Mouse (Mus musculus) kidney, postnatal 0 days (tissue): ENCODE results near the gene Zfp831. TPM values are rescaled to one million over a fixed set of nuclear protein-coding genes. Genes with fewer than 3 reads are reported as not detected.
A peak's percentile ranks its signal among the peaks of the same experiment; 100 is the strongest.

Source experiments
- ATAC-seq: fragments of 200-750 bp; cut with Nextera tagmentation; replicated peaks from 2 replicates; pipeline ENCODE4 v1.8.0; 2017; ENCODE audit warnings: low read depth, moderate number of reproducible peaks, moderate TSS enrichment, moderate library complexity; ENCODE audit not compliant: low FRiP score
- DNase-seq: peaks from one replicate; pipeline ENCODE4 v3.0.0-alpha.2; 2016; ENCODE audit warnings: low spot score
- H3K27ac ChIP-seq: fragments of 300-500 bp; sonication (generic); 2 replicates; pipeline ENCODE4 v1.5.1; 2014; ENCODE audit warnings: mild to moderate bottlenecking
- H3K27me3 ChIP-seq: fragments of 300-500 bp; sonication (generic); 2 replicates; pipeline ENCODE4 v1.6.1; 2014; ENCODE audit warnings: low read length, mixed read lengths; ENCODE audit not compliant: insufficient read depth
- H3K36me3 ChIP-seq: fragments of 300-500 bp; sonication (generic); 2 replicates; pipeline ENCODE4 v1.6.1; 2014; ENCODE audit warnings: low read length, mixed read lengths; ENCODE audit not compliant: insufficient read depth
- H3K4me1 ChIP-seq: fragments of 300-500 bp; sonication (generic); replicated peaks from 2 replicates; pipeline ENCODE4 v1.6.1; 2014; ENCODE audit warnings: antibody characterized with exemption, low read length, mixed read lengths; ENCODE audit not compliant: insufficient read depth
- H3K4me2 ChIP-seq: fragments of 300-500 bp; sonication (generic); 2 replicates; pipeline ENCODE4 v1.6.1; 2014; ENCODE audit warnings: mild to moderate bottlenecking, low read length, moderate library complexity, mixed read lengths
- H3K4me3 ChIP-seq: fragments of 300-500 bp; sonication (generic); replicated peaks from 2 replicates; pipeline ENCODE4 v1.5.1; 2014; ENCODE audit warnings: low read depth, low read length
- H3K9ac ChIP-seq: fragments of 300-500 bp; sonication (generic); 2 replicates; pipeline ENCODE4 v1.6.1; 2014; ENCODE audit warnings: low read depth, low read length
- H3K9me3 ChIP-seq: fragments of 300-500 bp; sonication (generic); replicated peaks from 2 replicates; pipeline ENCODE4 v1.6.1; 2016; ENCODE audit warnings: low read length, inconsistent platforms, mixed read lengths
- CTCF ChIP-seq: IDR thresholded peaks from 2 replicates; pipeline ENCODE4 v1.5.1; 2016; ENCODE audit warnings: antibody characterized with exemption, low read depth, mild to moderate bottlenecking, moderate library complexity
- WGBS: fragments of 180-500 bp; shearing (Covaris S2); extraction: QIAGEN DNeasy Blood & Tissue Kit; methylation state at CpG from one replicate; pipeline ENCODE4 v1.1.7; 2014; 5-methylcytosine and 5-hydroxymethylcytosine counted together
- polyA plus RNA-seq: library from polyadenylated mRNA; unstranded; fragments of >200 nt; fragmentation: Nextera tagmentation; extraction: Ambion mirVana; gene quantifications from 2 replicates; pipeline ENCODE4 v1.2.1, GENCODE M21; 2015

Gene Zfp831
- polyA plus RNA-seq, 1 experiment from 2014 or later, result not detected

DNA sequence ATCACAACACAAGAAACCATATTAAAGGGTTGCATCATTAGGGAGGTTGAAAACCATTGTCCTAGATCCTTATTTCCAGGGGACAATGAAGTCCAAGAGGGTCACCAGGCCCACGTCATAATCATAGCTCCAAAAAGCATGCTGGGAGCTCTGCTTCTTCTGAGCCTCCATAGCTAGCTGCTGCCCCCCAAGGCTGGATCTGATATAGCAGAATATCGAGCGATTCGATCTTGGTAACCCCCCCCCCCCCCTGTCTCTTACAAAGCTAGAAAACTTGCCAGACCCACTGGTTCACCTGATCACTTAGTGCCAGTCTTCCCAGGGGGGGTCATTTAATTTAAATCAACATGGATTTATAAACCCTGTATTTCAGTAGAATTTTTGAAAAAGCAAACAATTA, 65.3 kb downstream of the Zfp831 start:
- no peak for DNase-seq
- H3K4me3 ChIP-seq, result no peak overlapping the region
- H3K4me1 ChIP-seq, result no peaks in the 10 kb centered on the region
- H3K9me3 ChIP-seq, result no peaks in the 10 kb centered on the region
- no peaks in the 10 kb centered on the region for H3K27me3 ChIP-seq
- no peak overlapping the region for H3K9ac ChIP-seq
- H3K36me3 ChIP-seq, result no peaks in the 10 kb centered on the region
- no peak overlapping the region for H3K4me2 ChIP-seq
- 77% methylated on average over 4 of the region's 4 CpGs for whole genome bisulfite sequencing
- H3K27ac ChIP-seq, result no peak overlapping the region
- ATAC-seq, result no peak
- TF ChIP-seq CTCF, result 0 out of 2 replicates have a peak, but pooled peaks have one; percentile 8

DNA sequence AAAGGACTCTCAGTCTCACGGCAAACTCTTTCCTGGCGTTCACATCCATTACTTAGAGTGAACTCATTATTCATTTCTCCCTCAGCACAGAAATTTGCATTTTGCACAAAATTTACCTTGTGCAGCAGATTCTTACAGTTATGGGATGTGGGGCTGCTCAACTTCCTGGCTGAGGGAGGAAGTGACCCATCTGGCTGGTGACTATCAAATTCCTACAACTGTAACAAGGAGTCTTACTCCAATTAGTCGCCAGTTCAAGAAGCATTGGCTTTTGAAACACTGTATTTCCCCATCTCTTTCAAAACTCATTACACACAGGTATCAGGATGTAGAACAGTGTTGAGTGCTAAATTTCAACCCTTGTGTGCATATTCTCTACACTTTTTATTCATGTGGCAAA, 66.9 kb downstream of the Zfp831 start:
- H3K36me3 ChIP-seq, result no peaks in the 10 kb centered on the region
- no peak overlapping the region for H3K4me3 ChIP-seq
- ATAC-seq (no peak), DNase-seq (no peak)
- no peaks in the 10 kb centered on the region for H3K9me3 ChIP-seq
- no peak overlapping the region for H3K4me2 ChIP-seq
- no peak overlapping the region for H3K27ac ChIP-seq
- no peaks in the 10 kb centered on the region for H3K4me1 ChIP-seq
- no peaks in the 10 kb centered on the region for H3K27me3 ChIP-seq
- WGBS, result 54% methylated on average over 3 of the region's 3 CpGs
- TF ChIP-seq CTCF, result no peak
- H3K9ac ChIP-seq, result no peak overlapping the region

DNA sequence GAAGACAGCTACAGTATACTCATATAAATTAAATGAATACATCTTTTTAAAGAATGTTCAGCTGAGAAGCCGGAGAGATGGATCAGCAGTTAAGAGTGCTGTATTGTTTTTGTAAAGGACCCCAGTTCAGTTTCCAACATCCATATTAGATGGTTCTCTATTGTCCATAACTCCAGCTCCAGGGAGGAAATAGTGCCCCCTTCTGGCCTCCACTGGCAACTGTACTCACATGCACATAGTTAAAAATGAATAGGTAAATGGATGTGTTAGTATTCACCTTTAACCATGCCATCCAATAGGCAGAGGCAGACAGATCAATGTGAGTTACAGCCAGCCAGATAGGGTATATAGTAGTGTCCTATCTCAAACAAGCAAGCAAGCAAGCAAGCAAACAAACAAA, 68.7 kb downstream of the Zfp831 start:
- no peaks in the 10 kb centered on the region for H3K27me3 ChIP-seq
- no peak overlapping the region for H3K27ac ChIP-seq
- no peaks in the 10 kb centered on the region for H3K4me1 ChIP-seq
- no peak overlapping the region for H3K9ac ChIP-seq
- peak; percentile 8; the same call in 1 of the 2 replicates for TF ChIP-seq CTCF
- no peak for DNase-seq
- WGBS, result 100% methylated on average over 1 of the region's 1 CpGs
- H3K4me2 ChIP-seq, result no peak overlapping the region
- no peaks in the 10 kb centered on the region for H3K9me3 ChIP-seq
- no peaks in the 10 kb centered on the region for H3K36me3 ChIP-seq
- ATAC-seq, result no peak
- no peak overlapping the region for H3K4me3 ChIP-seq

DNA sequence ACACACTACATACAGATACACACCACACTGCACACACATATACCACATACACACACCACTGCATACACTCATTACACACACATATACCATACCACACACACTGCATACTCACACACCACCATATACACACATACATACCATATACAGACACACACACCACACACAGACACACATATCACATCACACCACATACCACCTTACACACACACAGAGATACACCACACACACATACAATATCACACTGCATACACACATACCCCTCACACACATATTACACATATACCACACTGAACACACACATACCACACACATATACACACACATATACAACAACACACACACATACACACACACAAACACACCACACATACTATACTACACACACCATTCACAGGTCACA, 72.6 kb downstream of the Zfp831 start:
- Histone ChIP-seq H3K9me3 (no peaks in the 10 kb centered on the region), H3K27ac (no peak overlapping the region), H3K27me3 (no peaks in the 10 kb centered on the region), H3K9ac (no peak overlapping the region), H3K36me3 (no peaks in the 10 kb centered on the region), H3K4me3 (no peak overlapping the region), H3K4me2 (no peak overlapping the region), H3K4me1 (no peaks in the 10 kb centered on the region)
- DNase-seq (no peak), ATAC-seq (no peak)
- no peak for TF ChIP-seq CTCF

GRCm38 (mm10) chr2:174717857-174718256, 74.5 kb downstream of the Zfp831 start:
- Histone ChIP-seq H3K4me2 (no peak overlapping the region), H3K27ac (no peak overlapping the region), H3K4me3 (no peak overlapping the region), H3K36me3 (no peaks in the 10 kb centered on the region), H3K9ac (no peak overlapping the region), H3K9me3 (no peaks in the 10 kb centered on the region), H3K4me1 (no peaks in the 10 kb centered on the region), H3K27me3 (no peaks in the 10 kb centered on the region)
- no peak for TF ChIP-seq CTCF
- ATAC-seq (no peak), DNase-seq (no peak)
- WGBS, result 86% methylated on average over 4 of the region's 4 CpGs

- 89% methylated on average over 10 of the region's 10 CpGs for WGBS
- no peaks in the 10 kb centered on the region for H3K4me1 ChIP-seq
- H3K27me3 ChIP-seq, result no peaks in the 10 kb centered on the region
- no peak for DNase-seq
- no peak overlapping the region for H3K27ac ChIP-seq
- no peak for TF ChIP-seq CTCF
- no peaks in the 10 kb centered on the region for H3K9me3 ChIP-seq
- no peak overlapping the region for H3K9ac ChIP-seq
- H3K4me2 ChIP-seq, result no peak overlapping the region
- no peak for ATAC-seq
- no peaks in the 10 kb centered on the region for H3K36me3 ChIP-seq
- no peak overlapping the region for H3K4me3 ChIP-seq
These were observed 83.9 kb downstream of the Zfp831 start for GRCm38 (mm10) chr2:174727114-174727823.

DNA sequence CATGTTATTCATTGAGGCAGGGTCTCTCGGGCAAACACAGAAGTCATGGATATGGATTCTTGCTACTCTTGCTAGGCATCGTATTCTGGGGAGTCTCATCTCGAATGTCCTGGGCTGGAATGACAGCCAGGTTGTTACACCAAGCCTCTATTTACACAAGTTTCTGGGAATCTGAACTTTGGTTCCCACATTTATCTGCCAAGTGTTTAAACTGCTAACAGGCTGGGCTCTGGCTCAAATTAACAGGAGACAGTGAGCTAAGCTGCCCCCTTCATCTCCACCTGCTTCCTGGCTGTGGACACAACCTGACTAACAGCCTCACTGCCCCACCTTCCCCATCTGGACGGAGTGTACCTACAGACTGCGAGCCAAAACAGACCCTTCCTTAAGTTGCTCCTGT, 88.6 kb downstream of the Zfp831 start:
- Histone ChIP-seq H3K27ac (no peak overlapping the region), H3K4me1 (no peaks in the 10 kb centered on the region), H3K4me2 (no peak overlapping the region), H3K9me3 (no peaks in the 10 kb centered on the region), H3K4me3 (no peak overlapping the region), H3K27me3 (no peaks in the 10 kb centered on the region), H3K9ac (no peak overlapping the region), H3K36me3 (no peaks in the 10 kb centered on the region)
- no peak for ATAC-seq
- DNase-seq, result no peak
- no peak for TF ChIP-seq CTCF
- WGBS, result 75% methylated on average over 5 of the region's 5 CpGs
